23 mouse cellular contexts compared by ENCODE assay signal in genomic region chr3:118869113-118870107, GRCm38 (mm10).
A peak's percentile ranks its signal among the peaks of the same experiment; 100 is the strongest.
DNase-seq lines count a peak whose midpoint lies in the region; ATAC-seq and TF ChIP-seq lines count a peak whose summit lies in the region.
"Had no signal": no experiment of that assay in that cellular context is flagged by ENCODE, and none has a peak within 500 bp of the region (broad histone marks: within the 10 kb centered on the region; RNA-seq: fewer than 3 reads in every experiment).

No protein-coding gene starts in this region.

- H3K9ac ChIP-seq in embryonic facial prominence, embryonic 14.5 days (ENCODE audit: low read depth, low read length) = no peak overlapping the region
- H3K9ac ChIP-seq in lung, embryonic 14.5 days = no peak overlapping the region
- no peak overlapping the region for H3K9ac ChIP-seq in forebrain, embryonic 11.5 days (ENCODE audit: low read length)
- H3K9ac ChIP-seq: embryonic facial prominence, embryonic 15.5 days; forebrain, embryonic 15.5 days; hindbrain, embryonic 14.5 days had no signal

- intact Hi-C loops in left cerebral cortex, postnatal 10 days (cut with DNase I) = no loop called here

- ATAC-seq in embryonic facial prominence, embryonic 14.5 days (ENCODE audit: low read depth) = no peak
- ATAC-seq in lung, embryonic 14.5 days (ENCODE audit: insufficient read depth) = peak; percentile 98
- no peak for ATAC-seq in forebrain, embryonic 11.5 days (replicated peaks; ENCODE audit: low FRiP score)
- ATAC-seq: CD4-positive, CD25-positive, alpha-beta regulatory T cell, adult 4 months; forebrain, embryonic 15.5 days had no signal

- no peaks in the 10 kb centered on the region for H3K9me3 ChIP-seq in embryonic facial prominence, embryonic 14.5 days (ENCODE audit: control insufficient read depth, low read length)
- no peaks in the 10 kb centered on the region for H3K9me3 ChIP-seq in embryonic facial prominence, embryonic 10.5 days
- H3K9me3 ChIP-seq in lung, embryonic 14.5 days (ENCODE audit: low read depth, low read length) = no peaks in the 10 kb centered on the region
- H3K9me3 ChIP-seq in forebrain, embryonic 11.5 days (ENCODE audit: control insufficient read depth, low read length) = no peaks in the 10 kb centered on the region
- H3K9me3 ChIP-seq: embryonic facial prominence, embryonic 15.5 days; forebrain, embryonic 10.5 days; forebrain, embryonic 15.5 days; hindbrain, embryonic 10.5 days had no signal

- peak; percentile 12 for DNase-seq in embryonic facial prominence, embryonic 14.5 days (ENCODE audit: low spot score)
- DNase-seq in embryonic facial prominence, embryonic 10.5 days (ENCODE audit: low spot score) = no peak
- peak; percentile 52 for DNase-seq in lung, embryonic 14.5 days
- peak; percentile 56 for DNase-seq in lung, postnatal 10 days
- DNase-seq in lung, postnatal 4 days = peak; percentile 38 to 66
- DNase-seq in forebrain, embryonic 11.5 days (ENCODE audit: low spot score) = no peak
- DNase-seq in left cerebral cortex, postnatal 10 days (ENCODE audit: extremely low spot score in 1 of 2, low spot score in 2 of 2) = no peak
- DNase-seq: adrenal gland, adult 8-10 months; adrenal gland, postnatal 36 days; B cell, adult 2 months; cerebellum, adult 2 months; cerebellum, postnatal 14 days; gastrocnemius, postnatal 14 days; heart, adult 2 months had no signal

- 61% methylated on average over 10 of the region's 10 CpGs for WGBS in embryonic facial prominence, embryonic 14.5 days
- WGBS in embryonic facial prominence, embryonic 10.5 days = 84% methylated on average over 10 of the region's 10 CpGs
- 51% methylated on average over 10 of the region's 10 CpGs for WGBS in lung, embryonic 14.5 days
- 85% methylated on average over 10 of the region's 10 CpGs for WGBS in forebrain, embryonic 11.5 days

- no peaks in the 10 kb centered on the region for H3K36me3 ChIP-seq in embryonic facial prominence, embryonic 14.5 days (ENCODE audit: control insufficient read depth, insufficient read depth, low read length)
- no peaks in the 10 kb centered on the region for H3K36me3 ChIP-seq in embryonic facial prominence, embryonic 10.5 days (replicated peaks)
- no peaks in the 10 kb centered on the region for H3K36me3 ChIP-seq in lung, embryonic 14.5 days (ENCODE audit: insufficient read depth)
- H3K36me3 ChIP-seq in forebrain, embryonic 11.5 days (ENCODE audit: control insufficient read depth, insufficient read depth, low read length) = no peaks in the 10 kb centered on the region
- H3K36me3 ChIP-seq: embryonic facial prominence, embryonic 15.5 days; forebrain, embryonic 10.5 days; forebrain, embryonic 15.5 days; G1E; hindbrain, embryonic 10.5 days had no signal

- no peak overlapping the region; the same call in 1 of the 2 replicates for H3K4me2 ChIP-seq in embryonic facial prominence, embryonic 14.5 days (ENCODE audit: low read depth, low read length)
- no peak overlapping the region for H3K4me2 ChIP-seq in lung, embryonic 14.5 days
- no peak overlapping the region for H3K4me2 ChIP-seq in forebrain, embryonic 11.5 days (ENCODE audit: low read depth, low read length, severe bottlenecking)
- H3K4me2 ChIP-seq: embryonic facial prominence, embryonic 15.5 days; forebrain, embryonic 15.5 days; heart, embryonic 11.5 days; hindbrain, embryonic 14.5 days had no signal

- H3K4me1 ChIP-seq in embryonic facial prominence, embryonic 14.5 days (ENCODE audit: control insufficient read depth, insufficient read depth, low read length) = no peaks in the 10 kb centered on the region
- H3K4me1 ChIP-seq in embryonic facial prominence, embryonic 10.5 days = no peaks in the 10 kb centered on the region
- H3K4me1 ChIP-seq in lung, embryonic 14.5 days (ENCODE audit: insufficient read depth) = no peaks in the 10 kb centered on the region
- H3K4me1 ChIP-seq in forebrain, embryonic 11.5 days (replicated peaks; ENCODE audit: control insufficient read depth, insufficient read depth, low read length) = no peaks in the 10 kb centered on the region
- H3K4me1 ChIP-seq: embryonic facial prominence, embryonic 15.5 days; forebrain, embryonic 10.5 days; forebrain, embryonic 15.5 days; hindbrain, embryonic 10.5 days had no signal

- no peak for TF ChIP-seq CTCF in lung, embryonic 14.5 days (IDR thresholded peaks at IDR 0.05; ENCODE audit: low read depth)

- H3K27ac ChIP-seq in embryonic facial prominence, embryonic 14.5 days (replicated peaks; ENCODE audit: low read depth, low read length) = no peak overlapping the region
- no peak overlapping the region for H3K27ac ChIP-seq in embryonic facial prominence, embryonic 10.5 days (replicated peaks)
- no peak overlapping the region for H3K27ac ChIP-seq in lung, embryonic 14.5 days (ENCODE audit: low read depth)
- no peak overlapping the region for H3K27ac ChIP-seq in forebrain, embryonic 11.5 days (ENCODE audit: low read depth, low read length)
- H3K27ac ChIP-seq: embryonic facial prominence, embryonic 15.5 days; forebrain, embryonic 10.5 days; forebrain, embryonic 15.5 days; heart, adult 2 months; hindbrain, embryonic 10.5 days; hindbrain, embryonic 14.5 days had no signal

- H3K4me3 ChIP-seq in embryonic facial prominence, embryonic 14.5 days (ENCODE audit: low read depth, low read length) = no peak overlapping the region
- H3K4me3 ChIP-seq in embryonic facial prominence, embryonic 10.5 days = no peak overlapping the region
- no peak overlapping the region for H3K4me3 ChIP-seq in lung, embryonic 14.5 days (ENCODE audit: low read depth, low read length)
- no peak overlapping the region for H3K4me3 ChIP-seq in forebrain, embryonic 11.5 days (ENCODE audit: low read depth, low read length)
- H3K4me3 ChIP-seq: embryonic facial prominence, embryonic 15.5 days; erythroblast, embryonic 14.5 days; forebrain, embryonic 10.5 days; forebrain, embryonic 15.5 days; heart, adult 2 months; hindbrain, embryonic 10.5 days had no signal

- H3K27me3 ChIP-seq in embryonic facial prominence, embryonic 14.5 days (replicated peaks; ENCODE audit: control insufficient read depth, insufficient read depth, low read length) = no peaks in the 10 kb centered on the region
- H3K27me3 ChIP-seq in embryonic facial prominence, embryonic 10.5 days (replicated peaks; ENCODE audit: low read depth, poor library complexity, severe bottlenecking) = no peaks in the 10 kb centered on the region
- no peaks in the 10 kb centered on the region for H3K27me3 ChIP-seq in lung, embryonic 14.5 days (ENCODE audit: insufficient read depth, low read length)
- H3K27me3 ChIP-seq in forebrain, embryonic 11.5 days (ENCODE audit: control insufficient read depth, insufficient read depth, low read length) = no peaks in the 10 kb centered on the region
- H3K27me3 ChIP-seq: embryonic facial prominence, embryonic 15.5 days; forebrain, embryonic 15.5 days had no signal

Comparison
In these comparisons a context has a peak if more than half of its experiments do, and no peak if none do; other contexts are left out.
1. DNase-seq: peak in embryonic facial prominence, embryonic 14.5 days (single experiment), lung, embryonic 14.5 days (single experiment), lung, postnatal 10 days (single experiment) and lung, postnatal 4 days (2 of 2); none in embryonic facial prominence, embryonic 10.5 days (single experiment), forebrain, embryonic 11.5 days (single experiment) and left cerebral cortex, postnatal 10 days (0 of 2).